Mouse (Mus musculus) thymus, postnatal 0 days (tissue): ENCODE results near the gene Morc1. TPM values are rescaled to one million over a fixed set of nuclear protein-coding genes. Genes with fewer than 3 reads are reported as not detected.
A peak's percentile ranks its signal among the peaks of the same experiment; 100 is the strongest.

ENCODE experiments used
- DNase-seq: peaks from one replicate; pipeline ENCODE4 v3.0.0-alpha.2; 2015; ENCODE audit warnings: low spot score
- polyA plus RNA-seq: library from polyadenylated mRNA; unstranded; fragments of >200 nt; fragmentation: Nextera tagmentation; extraction: Ambion mirVana; gene quantifications from 2 replicates; pipeline ENCODE4 v1.2.1, GENCODE M21; 2015

The Morc1 gene
- polyA plus RNA-seq, 1 experiment from 2014 or later, result 12.4 TPM

DNA sequence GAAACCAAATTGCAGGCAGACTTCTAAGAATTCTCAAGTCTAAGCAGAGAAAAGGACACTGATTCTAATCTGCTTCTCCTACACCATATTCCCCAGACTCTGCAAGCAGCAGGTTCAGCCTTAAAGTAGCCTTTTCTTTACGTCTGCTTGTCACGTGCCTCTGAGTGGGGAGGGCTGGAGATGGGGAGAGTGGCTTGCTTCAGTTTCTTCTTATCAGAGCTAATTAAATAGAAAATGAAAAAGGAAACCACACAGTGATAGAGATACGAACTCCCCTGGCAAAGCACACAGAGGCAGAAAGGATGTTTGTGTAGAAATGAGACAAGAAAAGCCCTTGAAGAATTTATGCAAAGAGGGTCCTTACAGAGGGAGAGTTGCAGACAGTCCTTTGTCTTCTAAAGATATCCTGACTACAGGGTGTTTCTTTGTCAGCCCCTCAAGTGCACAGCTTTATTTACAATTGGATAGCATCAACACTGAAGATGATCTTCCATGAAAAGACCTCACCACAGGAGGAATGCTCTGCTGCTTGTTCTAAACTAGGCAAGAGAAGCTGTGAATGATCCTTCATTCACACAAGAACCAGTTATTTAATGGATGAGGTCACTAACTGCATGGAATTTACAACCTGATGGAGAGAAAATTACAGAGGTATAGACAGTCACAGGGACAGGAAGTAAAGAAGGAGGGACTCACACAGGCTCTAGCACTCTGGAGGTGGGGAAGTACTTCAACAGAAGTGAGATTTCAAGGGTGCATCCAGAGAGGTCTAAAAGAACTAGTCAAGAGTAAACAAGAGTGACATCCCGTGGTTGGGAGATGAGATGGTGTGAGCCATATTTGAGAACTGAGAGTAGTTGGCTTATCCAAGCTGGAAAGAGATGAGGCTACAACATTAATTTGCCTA is 44.1 kb downstream of the Morc1 start:
- DNase-seq, result no peak

DNA sequence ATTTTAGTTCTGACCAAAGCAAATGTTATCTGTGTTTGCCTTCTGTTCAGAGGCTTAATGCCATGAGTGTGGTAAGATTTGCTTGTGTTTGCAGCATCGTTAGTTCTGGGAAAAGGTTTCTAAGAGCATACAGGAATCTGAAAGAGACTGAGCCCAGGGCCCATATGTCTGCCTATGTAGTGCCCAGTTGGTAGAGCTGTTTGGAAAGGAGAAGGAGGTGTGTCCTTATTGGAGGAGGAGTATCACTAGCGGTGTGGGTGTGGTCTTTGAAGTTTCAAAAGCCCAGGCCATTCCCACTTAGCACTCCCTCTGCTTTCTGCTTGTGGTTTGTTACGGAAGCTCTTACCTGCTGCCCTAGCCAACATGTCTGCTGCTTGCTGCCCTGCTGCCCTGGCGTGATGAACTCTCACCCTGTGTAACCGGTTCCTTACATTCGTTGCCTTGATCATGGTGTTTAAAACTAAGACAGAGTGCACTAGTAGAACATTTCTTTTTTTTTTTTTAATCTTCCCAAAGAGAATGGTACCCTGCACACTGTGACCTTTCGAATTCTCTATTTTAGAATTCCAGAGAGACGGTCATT is 48.3 kb downstream of the Morc1 start:
- no peak for DNase-seq

DNA sequence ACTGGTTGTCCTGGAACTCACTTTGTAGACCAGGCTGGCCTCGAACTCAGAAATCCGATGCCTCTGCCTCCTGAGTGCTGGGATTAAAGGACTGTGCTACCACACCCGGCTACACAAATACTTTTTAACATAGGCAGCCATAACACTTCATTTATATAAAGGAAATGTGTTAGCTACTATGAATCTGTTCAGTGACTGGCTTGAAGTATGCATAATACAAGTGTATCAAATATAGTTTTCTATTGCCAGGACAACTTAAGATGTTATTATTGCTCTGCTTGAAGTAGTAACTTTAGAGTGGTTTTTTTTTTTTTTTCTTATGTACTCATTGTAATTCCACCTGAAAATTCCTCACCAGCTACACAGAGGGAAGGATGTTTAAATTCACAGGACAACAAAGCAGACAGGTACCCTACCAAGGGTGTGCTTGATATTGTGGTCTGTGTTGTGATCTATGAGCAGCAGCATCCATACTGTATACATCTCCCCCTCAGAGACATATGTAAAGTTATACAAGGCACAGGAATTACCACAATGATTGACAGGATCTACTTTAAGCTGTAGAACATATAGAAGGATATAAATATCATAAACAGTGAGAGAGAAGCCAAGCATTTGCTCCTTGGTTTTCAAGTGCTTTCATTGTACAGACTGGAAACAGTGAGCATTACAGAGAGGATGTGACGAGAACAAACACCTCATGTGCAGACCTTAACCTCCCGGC is 85.9 kb downstream of the Morc1 start:
- DNase-seq, result no peak

DNA sequence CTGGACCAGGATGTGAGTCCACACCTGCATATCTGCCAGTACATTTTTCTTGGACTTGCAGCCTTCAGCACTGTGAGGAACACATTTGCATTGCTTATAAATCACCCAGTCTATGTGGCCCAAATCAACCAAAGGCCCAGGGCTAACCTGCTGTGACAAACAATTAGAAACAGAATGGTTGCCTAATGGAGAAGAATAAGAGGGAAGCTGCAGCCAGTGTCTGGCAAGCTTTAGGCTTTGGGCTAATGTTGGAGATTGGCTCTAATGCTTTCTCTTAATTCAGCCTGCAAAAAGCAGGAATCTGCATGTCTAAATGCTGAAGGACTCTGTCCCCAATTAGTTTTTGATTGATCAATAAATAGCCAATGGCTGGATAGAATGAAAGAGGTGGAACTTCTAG is 88.5 kb downstream of the Morc1 start:
- no peak for DNase-seq

DNA sequence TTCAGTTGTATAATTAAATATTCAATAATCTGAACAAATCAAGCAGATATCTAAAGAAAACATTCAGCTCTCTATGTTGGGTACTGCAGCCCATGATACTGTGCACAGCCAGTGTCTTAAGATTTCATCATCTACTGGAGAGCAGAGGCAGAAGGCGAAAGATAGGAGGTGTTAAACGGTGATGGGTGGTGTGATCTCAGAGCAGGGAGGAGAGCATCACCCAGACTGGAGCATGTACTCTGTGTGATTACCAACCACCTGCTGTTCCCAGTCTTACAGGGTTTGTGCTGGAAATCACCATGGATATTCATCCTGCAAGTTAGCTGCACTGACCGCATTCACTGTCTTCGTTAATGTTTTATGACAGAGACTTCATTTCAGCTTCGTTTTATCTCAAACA is 106.1 kb downstream of the Morc1 start:
- no peak for DNase-seq

DNA sequence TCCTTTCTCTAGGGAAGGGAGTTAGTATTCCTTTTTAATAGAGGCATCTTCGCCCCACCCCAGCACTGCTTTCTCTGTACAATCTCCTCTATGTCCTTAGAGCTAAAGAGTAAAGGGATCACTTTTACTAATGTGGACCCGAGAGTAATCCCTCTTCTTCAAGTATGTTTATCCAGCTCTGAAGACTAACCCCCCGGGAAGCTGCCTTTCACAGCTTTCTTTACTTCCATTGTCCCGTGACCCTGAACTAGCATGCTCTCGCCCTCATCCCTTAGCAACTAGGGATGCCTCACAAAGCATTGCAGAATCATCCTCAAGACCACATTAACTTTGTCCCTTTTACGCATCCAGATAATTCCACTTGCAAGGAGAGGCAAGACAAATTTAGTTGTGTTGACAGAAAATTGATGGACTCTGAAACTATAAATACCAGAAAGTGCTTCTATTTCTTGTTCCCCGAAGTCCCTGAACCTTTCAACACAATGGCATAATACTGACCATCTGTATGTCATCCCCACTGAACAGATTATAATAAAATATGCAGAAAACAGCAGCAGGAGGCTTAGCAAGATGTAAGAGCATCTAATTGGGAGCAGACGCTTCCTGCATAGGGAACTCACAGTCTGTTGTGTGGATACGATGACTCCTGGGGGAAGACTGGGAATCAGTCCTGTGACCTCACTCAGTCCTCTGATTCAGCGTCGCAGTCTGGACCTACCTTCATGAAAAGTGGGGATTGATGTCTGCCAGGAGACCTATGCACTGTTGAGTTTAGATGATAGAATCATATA is 131.4 kb downstream of the Morc1 start:
- DNase-seq, result no peak

DNA sequence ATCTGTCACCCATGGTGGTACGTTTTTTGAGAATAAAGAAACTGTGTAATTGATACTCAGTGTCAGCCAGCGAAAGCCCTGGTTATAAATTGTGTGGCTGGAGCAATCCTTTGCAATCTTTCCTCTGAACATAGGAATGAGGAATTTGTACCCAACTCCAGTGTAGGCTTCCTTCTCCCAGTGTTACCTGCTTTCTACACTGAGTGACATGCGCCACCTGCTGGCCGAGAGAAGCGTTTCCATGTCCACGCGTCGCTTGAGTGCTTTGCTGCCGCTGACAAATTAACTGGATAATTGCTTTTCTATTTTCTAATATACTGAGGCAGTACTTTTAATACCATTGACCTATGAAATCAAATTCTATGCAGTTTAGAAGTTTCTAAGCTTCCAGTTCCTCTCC is 139.3 kb downstream of the Morc1 start:
- peak; percentile 68 for DNase-seq

DNA sequence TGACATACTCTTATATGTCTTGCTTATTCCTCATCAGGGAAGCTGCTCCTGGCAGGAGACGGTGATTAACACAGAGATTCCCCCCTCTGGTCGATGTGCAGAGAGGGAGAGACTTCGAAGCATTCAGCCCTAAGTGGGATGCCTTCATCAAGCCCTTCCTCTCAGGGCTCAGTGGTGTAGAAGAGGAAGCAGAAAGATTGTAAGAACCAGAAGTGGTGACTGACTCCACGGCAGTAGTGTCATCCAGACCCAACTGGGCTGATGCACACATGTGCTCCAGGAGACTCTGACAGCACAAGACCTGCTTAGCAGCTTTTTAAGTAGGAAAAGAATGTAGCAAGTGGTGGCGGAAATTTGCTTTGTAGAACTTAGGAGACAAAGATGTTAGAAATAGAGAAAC is 143.0 kb downstream of the Morc1 start:
- DNase-seq, result no peak

DNA sequence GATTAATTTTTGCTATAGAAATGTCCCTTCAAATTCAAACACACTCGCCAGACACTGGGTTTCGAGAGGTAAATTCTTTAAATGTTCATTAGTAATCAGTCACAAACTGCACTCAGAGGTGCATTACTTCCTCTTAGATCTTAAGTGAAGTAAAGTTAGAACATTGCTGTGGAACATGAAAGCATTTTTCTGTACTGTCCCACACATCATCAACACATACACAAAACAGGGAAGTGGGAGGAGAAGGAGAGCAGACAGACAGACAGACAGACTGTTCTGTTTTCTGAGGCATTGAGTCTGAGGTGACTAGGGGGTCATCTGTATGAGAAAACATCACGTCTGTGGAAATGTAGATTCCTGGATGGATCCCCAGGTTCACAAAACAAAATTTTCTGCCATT is 143.5 kb downstream of the Morc1 start:
- no peak for DNase-seq

DNA sequence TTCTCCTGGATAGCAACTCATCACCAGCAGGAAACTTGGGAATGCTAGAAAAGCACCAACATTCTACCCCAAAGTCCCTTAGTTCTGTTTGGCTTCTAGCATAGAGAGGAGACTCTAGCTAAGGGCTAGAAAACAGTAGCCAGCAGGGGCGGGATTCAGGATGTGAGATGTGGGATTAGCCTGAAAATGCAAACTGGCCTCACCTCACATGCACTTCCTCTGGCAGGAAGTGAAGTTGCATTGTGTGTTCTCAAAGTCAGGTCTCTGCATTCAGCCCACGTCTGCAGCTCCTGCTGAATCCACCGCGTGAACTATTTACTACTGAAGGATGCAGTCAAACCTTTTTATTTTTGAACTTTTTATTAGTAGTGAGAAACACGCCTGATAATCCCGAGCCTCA is 154.3 kb downstream of the Morc1 start:
- DNase-seq, result peak; percentile 40

DNA sequence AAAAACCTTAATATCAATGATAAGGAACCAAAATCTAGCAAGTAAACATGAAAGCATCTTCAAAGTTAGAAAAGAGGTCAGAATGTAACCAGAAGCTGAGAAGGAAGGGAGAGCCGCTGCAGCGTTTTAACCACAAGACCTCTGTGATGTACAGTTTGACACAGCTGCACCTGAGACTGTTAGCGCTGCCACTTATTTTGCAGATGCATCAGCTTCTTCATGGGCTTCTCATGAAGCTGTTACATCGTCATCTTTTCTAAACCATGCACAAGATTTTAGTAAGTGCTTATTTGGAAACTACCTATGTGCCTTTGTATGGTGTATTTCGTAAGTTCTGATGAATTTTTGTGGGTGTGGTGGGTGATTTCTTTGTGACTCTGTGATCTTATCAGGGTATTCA is 163.4 kb downstream of the Morc1 start:
- peak; percentile 89 for DNase-seq

DNA sequence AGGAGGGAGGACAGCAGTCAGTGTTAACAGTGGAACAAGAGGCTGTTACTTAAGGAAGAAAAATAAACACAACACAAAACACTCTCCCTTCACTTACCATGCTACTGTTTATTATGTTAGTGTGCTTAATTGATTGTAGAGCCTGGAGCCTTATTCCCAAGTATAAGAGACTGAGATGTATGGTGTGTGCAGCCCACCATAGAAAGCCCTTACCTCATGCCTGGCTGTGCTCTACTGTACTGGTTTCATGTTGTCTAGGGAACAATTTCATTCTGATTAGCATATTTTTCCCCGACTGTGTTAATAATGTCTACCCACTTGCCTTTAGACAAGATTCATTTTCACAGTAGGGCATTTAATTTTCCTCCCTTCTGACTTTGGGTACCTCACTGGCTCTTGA is 164.2 kb downstream of the Morc1 start:
- DNase-seq, result peak; percentile 23

DNA sequence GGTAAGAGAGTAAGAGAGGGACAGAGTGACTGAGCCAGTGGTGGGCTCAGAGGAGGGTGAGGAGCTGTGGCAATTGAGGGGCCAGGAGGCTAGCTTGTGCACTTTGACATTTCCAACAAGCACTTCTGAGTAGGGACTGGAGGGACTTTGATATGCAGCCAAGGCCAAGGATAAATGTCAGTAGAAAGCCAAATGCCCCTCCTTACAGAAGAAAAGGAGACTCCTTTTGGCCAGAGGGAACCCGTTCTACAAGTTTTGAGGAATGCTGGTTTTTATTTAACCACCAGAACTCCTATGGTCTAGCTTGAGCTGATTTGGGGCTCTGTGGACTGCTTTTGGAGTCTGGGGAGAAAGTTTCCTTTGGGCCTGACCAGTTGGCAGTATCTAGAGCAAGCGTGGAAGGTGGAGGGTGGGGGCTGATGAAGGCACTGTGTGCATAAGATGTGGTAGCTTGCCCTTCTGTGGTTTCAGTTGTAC is 172.7 kb downstream of the Morc1 start:
- DNase-seq, result no peak

DNA sequence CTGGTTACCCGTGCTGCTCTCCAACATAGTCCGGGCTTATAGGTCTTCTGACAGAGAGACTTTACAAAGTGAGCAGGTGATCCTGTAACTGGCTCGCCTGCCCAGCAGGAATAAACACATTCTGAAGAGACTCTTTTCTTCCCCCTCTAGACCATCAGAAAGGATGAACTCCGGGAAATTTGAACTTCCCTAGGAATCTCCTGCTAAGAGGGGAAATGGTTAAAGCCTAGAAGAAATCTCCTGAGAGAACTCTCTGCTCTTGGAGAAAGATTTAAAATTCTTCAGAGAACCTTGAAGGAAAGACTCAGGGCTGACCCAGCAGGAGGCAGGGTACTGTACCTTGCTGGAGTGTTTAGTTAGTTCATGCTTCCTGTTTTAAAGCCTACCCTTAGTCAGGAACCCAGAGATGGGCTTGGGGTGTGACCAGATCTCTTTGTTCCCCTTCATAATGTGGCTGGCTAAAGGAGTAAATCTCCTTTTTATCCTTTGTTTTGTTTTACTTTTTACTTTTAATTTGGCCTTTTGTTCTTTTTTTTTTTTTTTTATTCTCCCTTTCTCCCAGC is 175.5 kb downstream of the Morc1 start:
- DNase-seq, result no peak

DNA sequence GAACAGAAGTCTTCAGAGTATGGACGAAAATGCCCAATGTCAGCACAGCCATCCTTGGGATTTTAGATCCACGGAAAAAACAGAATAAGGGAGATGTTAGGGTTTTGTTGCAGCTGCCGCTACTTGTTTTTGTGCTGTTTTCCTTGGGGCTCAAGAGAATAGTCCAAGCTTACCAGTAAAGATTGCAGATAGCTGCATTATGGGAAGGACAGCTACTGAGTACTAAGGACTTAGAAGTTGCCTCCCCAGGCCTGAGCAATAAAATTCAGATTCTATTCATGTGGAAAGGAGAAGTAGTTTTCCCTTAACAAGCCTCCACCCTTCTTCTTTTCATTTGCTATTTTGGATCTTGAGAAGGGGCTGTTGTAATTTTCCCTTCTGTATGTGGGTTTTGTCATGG is 177.2 kb downstream of the Morc1 start:
- DNase-seq, result no peak

DNA sequence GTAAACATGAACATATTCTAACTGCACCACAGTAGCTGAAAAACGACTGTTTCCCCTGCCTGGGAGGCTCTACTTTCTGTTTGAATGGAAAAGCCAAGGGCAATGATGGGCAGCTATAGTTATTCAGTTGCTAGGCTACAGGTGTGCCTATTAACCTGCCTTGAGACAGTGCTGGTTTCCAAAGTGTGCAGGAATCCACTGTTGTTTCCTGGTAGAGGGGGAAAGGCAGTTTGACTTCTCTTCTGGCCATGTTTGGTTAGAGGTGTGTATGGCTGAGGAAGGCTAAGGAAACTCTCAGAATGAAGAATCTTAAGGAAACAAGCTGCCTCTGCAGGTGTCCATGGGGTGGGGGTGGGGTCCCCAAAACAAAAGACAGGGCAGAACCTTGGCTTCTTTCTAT is 179.8 kb downstream of the Morc1 start:
- no peak for DNase-seq

DNA sequence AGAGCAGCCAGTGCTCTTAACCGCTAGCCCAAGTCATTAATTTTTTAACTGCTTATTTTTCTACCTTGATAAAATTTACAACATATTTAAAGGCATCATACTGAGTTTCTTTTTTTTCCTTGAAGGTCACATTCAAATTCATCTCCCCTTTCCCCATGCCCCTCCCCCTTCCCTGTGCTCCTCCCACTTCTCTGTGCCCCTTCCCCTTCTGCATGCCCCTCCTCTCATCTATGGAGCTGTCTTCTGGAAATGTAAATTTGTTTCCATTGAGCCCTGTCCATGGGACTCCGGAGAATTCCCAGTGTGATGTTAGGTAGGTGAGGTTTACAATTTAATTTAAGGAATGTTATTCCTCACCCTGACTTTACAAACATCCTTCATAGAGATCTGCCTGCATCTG is 180.4 kb downstream of the Morc1 start:
- DNase-seq, result no peak

DNA sequence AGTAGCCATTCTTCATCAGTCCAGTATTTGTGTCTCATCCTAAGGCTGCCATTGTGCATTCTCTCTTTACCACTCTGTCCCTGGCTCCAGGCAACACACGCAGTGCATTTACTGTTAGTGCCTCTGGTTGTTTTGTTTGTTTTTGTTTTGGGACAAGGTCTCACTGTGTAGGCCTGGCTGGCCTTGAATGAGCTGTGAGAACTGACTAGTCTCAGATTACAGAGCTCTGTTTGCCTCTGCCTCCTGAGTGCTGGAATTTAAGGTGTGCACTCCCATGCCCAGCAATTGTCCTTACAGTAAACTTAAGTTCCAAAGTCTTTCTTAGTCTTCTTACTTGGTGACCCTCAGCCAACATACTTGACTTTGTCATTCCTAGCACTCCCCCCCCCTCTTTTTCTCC is 182.7 kb downstream of the Morc1 start:
- DNase-seq, result no peak

DNA sequence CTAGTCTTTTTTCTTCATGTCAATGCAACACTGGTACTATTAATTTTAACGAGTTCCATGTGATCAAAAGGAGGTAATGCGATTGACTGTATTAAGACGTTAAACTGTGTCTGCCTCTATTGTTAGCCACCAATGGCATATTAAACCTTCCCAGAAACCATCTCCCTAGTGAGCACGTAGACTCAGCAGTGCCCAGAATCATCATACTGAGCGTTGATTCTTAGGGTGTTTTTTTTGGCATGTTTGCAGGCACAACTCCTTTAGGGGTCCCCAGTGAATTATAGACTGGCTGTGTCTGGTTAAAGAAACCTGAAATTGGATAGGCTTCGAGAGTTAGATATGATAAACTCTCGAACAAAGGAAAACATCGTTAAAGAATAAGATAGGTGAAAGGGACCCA is 189.5 kb downstream of the Morc1 start:
- no peak for DNase-seq

DNA sequence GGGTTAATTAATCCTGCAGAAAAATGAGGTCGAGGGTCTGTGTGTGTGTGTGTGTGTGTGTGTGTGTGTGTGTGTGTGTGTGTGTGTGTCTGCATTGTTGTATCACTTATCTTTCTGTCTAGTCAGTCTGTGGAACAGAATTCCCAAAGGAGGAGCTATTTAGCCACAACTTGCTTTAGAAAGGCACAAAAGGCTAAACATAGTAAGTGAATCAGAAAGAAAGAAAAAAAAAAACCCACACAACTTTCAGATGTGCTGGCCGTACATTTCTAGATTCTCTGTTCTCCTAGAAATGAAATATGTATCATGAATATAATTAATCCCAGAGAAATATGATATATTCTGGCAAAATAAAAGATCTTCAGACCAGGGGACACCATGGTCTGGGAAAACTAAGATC is 190.0 kb downstream of the Morc1 start:
- no peak for DNase-seq

DNA sequence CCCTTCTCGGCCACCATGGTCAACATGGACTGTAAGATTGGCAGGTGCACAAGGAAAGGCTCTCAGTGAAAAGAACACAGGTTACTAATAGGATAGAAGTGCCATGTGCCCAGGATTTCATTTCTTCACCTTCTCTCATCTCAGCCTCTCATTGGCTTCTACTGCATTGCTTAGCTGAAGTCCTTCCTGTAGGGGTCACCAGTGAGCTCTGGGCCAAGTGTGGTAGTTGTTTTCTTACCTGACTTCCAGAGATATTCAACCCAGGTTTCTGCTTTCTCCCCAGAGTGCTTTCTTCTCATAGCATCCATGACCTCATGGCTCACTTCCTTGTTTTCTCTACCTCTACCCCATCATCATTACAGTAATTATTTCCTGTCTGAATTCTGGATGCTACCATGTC is 192.4 kb downstream of the Morc1 start:
- DNase-seq, result peak; percentile 56
